Mouse (Mus musculus) retina, embryonic 14.5 days (tissue): ENCODE measurements around the gene Afmid.
"Not testable (repeated sequence)": the region's sequence is repeated elsewhere in the genome, so short reads cannot be mapped to it uniquely, and the experiment has no call there.

Source experiments
- DNase-seq: peaks from one replicate; pipeline ENCODE4 v3.0.0-alpha.2; 2015; ENCODE audit warnings: low spot score

Afmid gene

DNA sequence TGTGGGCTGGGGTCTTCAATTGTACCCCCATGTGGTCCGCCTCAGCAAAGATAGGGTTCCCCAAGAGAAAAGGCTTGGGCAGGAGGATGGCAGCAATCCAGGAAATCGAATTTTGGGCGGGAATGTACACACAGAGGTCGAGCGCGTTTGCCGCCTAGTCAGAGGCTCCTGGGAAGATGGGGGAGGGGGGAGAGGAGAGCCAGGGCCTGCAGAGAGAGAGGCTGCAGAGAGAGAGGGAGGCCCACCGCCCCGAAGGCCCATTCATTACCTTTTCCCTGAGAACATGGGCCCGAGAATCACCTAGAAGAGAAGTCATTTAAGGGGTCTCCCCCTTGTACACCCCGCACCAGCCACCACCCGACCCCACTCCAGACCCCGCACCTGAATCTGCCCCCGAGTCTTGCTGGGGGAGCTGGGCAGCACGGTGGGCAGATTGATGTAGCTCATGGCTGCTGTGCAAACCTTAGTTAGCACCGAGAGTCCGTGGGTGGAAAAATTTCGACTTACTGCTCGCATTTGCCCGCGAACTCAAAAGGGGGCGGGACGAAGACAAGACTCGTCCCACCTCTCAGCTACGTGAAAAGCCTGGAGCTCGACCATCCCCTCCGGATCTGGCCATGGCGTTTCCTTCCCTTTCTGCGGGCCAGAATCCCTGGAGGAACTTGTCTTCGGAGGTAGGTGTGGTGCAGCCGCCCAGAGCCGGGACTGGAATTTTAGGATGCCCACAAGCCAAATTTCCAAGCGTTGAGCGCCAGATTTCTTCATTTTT, at the start of gene Afmid, which contains the start of gene Tk1:
TSS of gene Afmid (plus strand) at position 592 of the 769 bp plus-strand sequence.
TSS of gene Tk1 (minus strand) at position 760 of the 769 bp plus-strand sequence.
- peak; percentile 83 for DNase-seq

DNA sequence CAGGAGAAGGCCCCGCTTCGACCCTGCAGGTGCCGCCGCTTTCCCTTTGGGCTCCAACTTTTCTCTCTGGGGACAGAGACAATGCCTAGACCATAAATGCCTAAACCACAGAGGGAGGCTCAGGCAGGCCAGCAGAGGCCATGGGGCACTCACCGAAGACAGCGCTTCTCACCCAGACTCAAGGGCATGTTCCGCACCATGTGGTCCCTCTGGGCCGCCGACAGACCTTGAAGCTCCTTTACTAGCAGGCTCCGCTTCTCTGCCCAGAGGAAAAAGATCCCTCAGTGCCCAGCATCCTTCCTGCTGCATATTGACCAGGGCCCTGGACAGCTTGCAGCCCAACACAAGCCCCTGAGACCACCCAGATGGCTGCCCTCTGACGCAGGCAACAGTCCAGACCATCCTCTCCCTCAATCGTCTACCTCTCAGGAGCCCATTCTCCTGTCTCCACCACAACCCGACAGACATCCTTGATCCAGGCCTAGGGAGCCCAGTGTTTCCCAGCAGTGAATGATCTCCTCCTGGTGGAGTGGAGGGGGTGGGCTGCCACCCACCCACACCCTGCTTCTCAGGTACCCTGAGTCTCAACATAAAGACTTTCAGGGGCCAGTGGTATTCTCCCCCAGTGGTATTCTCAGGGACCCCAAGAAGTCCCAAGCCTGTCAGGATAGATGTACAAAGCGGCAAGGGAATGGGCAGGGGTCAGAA, 49.5 kb upstream of the Afmid start:
- DNase-seq, result no peak

DNA sequence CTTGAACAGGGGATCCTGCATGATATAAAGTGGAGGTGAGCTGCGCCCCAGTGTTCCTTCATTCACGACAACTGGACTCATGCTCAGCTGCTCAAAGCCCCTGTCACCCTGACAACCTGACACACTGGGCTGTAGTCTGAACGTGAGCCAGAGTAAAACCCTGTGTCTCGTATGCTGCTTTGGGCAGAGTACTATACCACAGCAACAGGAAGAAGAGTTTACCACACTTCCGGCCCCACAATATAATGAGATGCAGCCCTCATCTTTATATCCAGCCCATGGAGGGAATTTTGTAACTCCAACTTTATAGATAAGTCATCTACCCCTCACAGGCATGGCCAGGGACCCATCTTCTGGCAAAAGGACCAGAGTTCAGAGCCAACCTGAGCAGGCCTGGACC, 48.6 kb upstream of the Afmid start:
- no peak for DNase-seq

DNA sequence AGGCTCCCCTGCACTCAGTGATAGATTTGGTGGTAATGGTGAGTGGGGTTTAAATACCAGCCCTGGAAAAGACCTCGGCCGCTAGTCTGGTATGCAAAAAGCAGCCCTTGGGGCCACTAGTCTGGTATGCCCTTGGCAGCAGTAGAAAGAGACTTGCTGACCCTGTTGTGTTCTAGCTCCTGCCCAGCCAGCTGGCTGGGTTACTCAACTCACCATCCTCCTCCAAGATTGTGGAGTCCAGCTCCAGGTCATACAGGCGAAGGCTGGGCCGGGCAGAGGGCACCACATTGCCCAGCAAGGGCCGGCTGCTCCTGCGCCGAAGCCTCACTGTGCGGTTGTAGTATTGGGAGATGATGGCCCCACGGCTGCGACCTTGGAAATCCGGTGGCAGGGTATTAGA, 47.7 kb upstream of the Afmid start:
- no peak for DNase-seq

DNA sequence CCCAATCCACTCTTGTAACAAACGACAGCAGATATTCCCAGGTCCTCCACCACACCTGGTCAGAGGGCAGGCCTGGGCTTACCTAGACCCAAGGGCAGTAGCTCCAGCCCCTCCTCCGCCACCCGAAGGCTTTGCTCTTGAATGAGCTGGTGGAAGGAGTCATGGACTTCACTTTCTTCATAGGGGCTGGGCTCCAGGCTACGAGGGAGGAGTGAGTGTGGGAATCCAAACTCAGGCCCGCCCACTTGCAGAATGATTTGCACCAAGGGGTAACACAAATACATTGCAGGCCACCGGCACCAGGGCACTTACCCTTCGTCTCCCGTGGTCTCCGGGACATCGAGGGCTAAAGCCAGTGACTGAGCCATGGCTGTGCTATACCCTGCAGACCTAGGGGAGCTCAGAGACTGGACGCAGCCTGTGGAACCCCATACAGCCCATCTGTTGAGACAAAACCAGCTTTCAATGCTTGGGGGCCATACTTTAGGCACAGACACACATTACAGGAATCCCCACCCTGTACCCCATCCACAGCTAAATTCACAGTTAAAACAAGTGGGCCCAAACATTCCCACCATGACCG, 46.8 kb upstream of the Afmid start:
- no peak for DNase-seq

DNA sequence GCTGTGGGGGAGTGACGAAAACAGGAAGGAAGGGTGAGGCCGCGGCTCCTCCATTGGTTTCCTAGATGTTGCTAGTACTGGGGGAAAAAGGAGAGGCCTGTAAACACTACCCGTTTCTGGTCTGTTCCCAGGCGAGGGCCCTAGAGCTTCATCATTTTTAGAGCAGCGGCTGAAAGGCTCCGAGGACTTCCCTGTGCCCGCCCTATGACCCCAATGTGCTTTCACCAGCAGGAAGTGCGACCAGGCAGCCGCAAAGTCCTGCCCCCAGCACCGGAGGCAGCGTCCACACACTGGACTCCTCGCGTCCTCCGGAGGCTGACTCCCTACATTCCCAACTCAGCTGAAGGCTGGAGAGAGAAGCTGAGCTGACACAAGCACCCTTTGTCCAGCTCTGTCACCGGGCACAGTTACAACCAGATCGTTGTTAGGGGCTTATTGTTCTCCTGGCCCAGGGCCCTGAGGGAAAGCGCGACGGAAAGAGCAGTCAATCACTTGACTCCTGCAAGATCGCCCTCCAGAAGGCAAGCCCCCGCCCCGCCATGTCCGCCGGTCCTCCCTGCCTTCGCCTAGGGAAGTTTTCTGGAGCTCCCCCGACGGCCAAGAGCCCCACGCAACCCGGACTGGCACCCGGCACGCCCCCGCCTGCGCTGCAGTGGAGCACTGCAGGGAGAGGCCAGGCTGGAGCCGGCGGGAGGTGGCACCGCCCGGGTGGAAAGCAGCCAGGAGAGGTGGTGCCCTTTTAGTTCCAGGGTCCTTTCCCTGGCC, 46.1 kb upstream of the Afmid start:
- DNase-seq, result peak; percentile 67

DNA sequence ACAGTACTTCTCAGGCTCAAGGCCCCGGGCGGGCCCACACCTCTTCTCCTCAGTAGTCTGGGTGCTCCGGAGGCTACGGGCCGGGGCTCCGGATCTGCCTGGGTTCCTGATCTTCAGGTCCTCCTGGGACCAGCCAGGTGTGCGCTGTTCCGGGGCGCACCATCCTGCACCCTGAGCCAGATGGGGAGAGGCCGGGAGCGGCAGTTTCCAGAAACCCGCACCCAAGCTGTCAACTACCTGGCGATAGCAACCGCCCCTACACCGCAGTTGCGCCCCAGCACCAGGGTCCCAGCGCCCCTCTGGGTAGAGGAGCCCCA, 45.6 kb upstream of the Afmid start:
- DNase-seq, result no peak

DNA sequence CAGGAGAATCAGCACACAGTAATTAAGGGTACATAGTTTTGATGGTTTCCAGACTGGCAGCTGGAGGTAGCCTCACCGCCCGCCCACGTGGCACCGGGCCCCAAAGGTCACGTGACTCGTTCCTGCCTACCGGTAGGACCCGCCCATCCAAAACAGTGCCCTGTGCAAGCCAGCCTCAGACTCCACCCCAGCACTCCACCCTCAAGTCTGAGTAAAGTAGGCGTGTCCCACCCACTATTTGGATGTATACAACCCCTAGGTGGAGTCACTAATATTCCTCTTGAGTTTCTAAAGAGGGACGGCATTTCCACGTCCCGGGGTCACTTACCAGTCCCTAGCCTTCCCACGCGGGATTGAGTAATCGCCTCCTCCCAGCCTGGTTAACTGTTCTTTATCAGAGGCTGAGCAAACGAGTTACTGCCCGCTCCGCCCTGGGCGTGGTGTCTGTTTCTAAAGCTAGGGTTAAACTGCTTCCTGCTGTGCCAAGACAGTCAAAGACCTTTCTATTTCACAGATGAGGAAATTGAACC, 45.1 kb upstream of the Afmid start:
- DNase-seq, result peak; percentile 61

DNA sequence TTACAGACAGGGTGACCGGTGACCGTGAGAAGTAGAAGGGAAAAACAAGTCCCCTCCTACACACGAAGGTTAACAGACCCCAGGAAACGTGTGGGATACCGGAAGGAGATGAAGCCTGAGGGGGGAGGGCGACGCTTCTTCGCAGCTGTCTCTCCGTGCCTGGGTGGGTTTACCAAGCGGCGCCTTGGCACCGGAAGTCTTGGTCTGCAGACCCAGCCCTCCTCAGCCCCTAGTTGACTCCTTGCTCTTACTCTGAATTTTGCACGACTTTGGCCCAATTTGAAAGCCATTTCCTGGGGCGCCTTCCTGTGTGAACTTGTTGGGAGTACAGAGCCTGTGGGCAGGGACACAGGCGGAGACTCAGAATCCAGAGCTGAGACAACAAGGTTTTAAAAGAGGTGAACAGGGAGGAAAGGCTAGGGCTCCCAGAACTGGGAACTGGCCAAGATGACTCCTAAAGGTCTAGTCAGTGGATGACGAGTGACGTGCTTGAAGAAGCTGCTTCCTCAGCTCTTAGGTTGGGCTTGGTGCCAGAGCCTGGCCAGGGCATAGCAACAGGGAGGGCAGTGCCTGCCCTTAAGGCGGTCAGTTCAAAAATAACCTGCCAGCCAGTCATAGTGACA, 44.4 kb upstream of the Afmid start:
- no peak for DNase-seq

DNA sequence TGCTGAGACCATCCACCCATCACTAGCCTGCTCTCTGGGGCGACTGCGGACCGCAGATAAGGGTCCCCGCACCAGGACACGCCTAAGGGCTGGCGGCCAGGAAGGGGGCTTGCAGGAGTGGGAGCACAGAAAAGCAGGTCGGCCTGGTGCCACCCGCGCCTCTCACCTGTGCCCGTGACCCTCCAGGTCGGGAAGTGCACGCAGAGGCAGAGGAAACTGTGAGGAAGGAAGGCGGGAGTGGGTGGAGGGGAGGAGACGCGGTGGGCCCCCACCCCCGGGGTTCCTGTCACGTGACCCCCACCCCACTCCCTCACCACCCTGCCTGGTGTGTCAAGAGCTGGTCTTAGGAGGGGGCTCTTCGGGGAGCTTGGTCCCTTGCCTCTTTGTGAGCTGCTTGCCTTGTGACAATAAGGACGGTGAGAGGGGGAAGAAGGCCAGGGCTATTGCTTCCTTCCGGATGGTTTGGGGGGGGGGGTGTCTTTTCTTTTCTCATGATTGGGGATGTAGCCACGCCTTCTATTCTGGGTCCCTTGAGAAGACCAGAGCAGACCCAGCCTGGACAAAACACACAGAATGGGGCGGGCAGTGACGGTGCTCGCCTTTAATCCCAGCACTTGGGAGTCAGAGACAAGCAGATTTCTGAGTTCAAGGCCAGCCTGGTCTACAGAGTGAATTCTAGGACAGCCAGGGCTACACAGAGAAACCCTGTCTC, 43.6 kb upstream of the Afmid start, which contains the start of the genes Tmc8 and Tmc6:
TSS of gene Tmc8 (plus strand) at position 84 of the 712 bp plus-strand sequence.
TSS of gene Tmc6 (minus strand) at position 206 of the 712 bp plus-strand sequence.
- no peak for DNase-seq

DNA sequence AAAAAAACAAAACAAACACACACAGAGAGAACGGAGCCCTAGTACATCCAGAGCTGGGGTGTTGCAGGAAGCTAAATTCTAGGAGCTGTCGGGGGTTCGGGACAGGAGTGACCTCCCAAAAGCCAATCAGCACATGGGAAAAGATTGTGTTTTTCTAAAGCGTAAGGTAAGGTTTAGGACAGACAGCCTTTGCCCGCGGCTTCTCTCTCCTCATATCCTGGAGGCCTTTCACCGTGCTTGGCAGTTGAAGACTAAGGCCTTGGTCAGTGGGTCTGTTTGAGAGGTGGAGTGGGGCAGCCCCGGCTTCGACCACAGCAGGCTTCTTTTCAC, 43.1 kb upstream of the Afmid start:
- no peak for DNase-seq

DNA sequence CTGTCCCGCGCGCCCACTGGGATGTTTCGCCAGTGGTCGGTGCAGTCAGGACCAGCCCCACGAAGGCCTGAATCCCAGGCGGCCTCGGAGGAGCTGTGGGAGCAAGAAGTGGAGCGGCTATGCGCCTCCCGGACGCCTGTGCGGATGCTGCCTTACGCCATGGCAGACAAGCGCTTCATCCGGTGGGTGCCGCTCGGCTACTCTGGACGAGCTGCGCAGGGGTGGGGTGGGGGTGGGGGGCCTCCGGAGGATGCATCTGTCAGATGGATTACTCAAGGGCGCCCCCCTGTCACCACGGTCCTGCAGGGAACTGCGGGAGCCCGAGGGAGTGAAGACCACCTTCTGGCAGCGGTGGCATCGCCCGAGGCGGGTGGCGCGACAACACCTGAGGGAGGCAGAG, 42.6 kb upstream of the Afmid start:
- DNase-seq, result peak; percentile 82

DNA sequence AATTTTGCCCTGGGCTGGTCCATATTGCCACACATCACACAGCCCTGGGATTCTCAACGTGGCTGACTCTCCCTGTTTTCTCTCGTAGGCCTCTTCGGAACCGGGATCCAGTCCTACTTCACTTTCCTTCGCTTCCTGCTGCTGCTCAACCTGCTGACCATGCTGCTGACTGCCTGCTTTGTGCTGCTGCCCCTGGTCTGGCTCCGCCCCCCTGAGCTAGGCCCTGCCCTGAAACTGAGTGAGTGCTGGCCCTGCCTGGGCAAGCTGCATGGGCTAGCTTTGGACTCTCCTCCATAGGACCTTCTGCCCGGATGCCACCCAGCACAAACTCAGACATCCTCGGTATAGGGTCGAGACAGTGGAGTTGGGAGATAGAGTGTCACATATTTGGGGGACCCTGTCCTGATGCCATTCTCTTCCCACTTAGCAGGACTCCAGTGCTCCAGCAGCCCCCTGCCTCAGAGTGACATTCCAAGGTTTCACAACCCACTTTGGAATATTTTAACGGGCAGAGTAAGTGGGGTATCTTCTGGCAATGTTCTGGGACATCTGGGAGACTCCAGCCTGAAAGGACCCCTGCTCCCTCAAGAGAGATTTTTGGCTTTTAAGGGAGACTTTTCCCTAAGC, 41.9 kb upstream of the Afmid start:
- peak; percentile 23 for DNase-seq

DNA sequence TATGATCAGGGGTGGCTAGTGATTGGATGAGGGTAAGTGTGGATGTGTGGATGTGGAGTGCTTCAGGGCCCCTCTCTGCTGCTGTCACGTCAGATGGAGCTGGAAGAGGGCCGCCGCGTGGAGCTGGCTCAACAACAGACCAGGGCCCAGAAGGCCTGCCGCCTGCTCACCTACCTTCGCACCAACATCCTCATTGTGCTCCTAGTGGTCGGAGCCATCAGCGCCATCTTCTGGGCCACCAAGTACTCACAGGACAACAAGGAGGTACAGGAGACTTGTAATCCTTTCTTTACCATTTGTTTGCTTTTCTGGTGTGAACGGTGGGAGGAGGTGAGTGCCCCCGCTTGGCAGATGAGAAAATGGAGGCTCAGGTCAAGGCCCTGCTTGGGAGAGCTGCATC, 39.4 kb upstream of the Afmid start:
- DNase-seq, result peak; percentile 26

DNA sequence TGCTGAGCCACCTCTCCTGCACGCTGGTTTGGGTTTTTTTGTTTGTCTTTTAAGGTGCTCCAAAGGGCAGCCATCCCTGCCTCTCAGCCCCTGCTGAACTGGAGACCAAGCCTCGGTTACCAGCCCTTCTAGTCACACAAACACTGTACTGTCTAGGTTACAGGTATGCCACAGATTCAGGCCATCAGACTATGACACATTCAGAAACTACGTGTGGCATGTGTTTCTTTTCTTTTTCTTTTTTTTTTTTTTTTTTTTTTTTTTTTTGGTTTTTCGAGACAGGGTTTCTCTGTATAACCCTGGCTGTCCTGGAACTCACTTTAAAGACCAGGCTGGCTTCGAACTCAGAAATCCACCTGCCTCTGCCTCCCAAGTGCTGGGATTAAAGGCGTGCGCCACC, 37.2 kb upstream of the Afmid start:
- not testable (repeated sequence) for DNase-seq

DNA sequence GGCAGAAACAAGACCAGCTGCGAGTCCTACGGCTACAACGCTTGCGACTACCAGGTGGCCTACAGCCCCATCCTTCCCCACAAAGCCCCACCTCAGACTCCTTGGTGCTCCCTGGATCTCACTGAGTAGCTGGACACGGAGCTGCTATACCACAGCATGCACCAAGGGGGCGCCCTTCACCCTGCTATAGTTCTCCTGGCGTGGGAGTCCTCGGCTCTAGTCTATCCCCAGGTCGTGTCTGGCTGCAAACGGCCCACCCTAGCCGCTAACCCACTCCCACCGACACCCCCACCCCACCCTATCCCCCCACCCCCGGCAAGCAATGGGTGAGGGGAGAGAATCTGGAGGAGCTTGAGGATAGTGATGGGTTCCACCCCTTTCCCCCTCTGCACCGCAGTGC, 35.4 kb upstream of the Afmid start:
- peak; percentile 83 for DNase-seq

DNA sequence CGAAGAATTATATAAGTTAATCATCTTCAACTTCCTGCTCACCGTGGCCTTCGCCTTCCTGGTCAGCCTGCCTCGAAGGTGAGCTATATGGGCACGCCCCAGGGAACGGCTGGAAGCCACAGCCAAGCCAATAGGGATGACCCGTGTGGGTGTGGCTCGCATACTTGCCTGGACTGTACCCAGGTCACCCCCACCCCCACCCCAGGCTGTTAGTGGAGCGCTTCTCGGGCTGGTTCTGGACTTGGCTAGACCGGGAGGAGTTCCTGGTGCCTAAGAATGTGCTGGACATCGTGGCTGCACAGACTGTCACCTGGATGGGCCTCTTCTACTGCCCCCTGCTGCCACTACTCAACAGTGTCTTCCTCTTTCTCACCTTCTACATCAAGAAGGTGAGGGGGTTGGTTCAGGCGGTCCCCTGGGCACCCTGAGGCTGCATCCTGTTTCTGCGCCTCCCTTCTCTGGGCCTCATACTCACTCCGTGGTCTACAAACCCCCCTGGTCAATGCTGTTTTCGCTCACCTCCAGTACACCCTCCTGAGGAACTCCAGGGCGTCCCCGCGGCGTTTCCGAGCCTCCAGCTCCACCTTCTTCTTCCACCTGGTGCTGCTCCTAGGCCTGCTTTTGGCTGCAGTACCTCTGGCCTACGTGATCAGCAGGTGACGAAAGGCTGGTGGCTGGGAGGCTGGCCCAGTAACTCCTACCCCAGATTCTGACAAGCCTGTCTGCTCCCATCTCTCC, 34.9 kb upstream of the Afmid start:
- peak; percentile 24 for DNase-seq

DNA sequence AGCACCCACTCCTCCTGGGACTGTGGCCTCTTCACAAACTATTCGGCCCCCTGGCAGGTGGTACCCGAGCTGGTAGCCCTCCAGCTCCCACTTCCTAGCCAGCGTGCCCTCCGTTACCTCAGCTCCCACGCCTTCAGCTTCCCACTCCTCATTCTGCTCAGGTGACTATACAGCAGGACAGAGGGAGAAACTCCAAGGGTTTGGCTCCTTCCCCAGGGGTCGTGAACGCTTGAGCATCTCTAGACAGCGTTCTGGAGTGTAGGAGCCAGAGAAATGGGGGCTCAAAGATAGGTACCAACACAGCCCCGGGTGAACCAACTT, 34.3 kb upstream of the Afmid start:
- DNase-seq, result no peak

DNA sequence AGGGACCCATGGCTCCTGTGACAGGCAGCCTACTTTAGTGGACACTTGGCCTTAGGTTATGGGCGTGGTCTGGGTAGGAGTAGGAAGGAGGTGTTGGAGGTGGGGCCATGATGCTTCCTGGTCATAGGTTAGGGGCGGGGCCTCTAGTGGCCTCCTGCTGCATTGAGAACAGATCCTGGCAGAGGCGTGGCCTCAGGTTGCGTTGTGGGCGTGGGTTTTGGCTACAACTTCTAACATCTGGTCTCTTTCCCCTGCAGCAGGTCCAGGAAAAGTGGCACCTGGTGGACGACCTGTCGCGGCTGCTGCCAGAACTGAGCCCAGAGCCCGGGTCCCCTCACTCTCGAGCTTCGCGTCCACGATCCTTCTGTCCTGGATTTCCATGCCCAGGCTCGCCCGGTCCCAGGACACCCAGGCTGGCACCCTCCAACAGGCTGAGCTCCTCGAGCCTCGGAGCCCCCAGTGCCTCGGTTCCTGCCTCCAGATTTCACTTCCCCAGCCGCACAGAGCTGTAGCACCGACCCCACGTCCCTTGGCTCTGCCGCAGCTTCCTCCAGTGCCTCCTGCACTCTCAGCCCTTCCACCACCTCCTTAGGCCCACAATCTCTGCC, 33.3 kb upstream of the Afmid start:
- peak; percentile 38 for DNase-seq
